Mouse (Mus musculus) testis, postnatal 10 days (tissue): ENCODE measurements around the gene Tprn.

Experiments used
- DNase-seq: peaks from one replicate; pipeline ENCODE4 v3.0.0; 2021; ENCODE audit warnings: low spot score

The Tprn gene

DNA sequence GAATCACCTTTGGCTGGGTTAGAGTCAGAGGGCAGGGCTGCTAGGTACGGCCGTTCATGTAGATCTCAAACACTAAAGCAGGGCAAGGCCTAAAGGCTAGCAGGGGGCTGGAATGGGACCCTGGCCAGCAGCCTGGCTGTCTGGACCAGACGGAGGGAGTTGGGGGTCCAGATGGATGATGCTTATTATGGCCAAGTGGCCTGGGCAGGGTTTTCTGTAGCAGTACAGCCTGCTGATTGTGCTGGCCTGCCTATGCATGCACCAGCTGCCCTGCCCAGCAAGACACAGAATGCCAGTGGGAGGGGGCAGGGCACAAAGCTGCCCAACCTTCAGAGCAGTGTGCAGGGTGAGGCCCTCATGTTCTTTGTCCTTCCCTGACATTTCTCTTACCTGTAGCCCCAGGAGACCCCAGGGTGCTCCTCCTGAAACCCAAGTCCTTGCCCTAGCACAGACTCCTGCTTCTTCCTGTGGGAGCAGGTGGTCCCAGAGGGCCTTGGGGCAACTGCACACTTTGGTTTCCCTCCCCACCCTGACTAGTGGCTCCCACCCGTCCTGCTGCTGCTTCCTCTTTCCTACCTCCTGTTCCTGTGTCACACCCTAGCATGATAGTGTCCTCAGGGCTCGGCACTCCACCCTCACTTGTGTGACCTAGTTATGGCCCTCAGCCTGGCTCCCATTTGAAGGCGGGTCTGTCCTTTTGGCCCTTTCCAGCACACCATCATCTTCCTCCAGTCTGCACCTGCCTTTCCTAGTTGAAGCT lies 3.7 kb downstream of the Tprn start:
- DNase-seq: no peak

DNA sequence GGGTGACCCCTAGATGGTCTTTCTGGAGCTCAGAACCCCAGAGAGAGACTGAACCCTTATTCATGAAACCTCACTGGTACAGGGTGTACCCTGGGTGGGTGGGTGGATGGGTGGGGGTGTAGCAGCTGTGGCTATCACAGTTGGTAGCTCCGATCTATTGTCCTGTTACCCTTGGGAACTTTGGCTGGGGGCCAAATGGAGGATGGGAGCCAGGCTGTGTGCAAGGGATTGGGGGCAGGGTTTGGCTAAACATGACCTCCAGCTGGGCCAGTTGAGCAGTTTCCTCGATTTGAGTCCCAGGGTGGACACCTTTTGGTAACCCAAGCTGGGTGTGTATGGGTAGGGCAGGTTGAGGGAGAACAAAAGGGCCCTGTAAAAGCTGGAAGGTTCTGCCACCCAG lies 4.3 kb downstream of the Tprn start:
- no peak for DNase-seq

DNA sequence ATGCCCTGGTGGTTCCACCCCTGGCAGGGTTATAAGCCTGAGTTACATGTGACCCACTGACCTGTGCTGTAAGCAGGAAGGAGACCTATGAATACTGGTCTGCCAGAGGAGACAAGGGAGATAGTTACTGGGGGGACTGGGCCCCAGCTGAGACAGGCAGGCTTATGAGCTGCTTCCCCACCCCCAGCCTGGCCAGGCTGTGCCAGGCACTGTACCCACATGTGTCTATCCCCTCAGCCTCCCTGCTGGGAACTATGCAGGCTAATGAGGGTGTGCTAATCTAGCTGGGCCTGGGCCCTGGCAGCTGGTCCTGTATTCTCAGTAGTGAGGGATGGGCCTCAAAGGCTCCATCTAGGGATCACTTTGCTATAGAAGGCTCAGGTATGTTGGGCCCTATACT lies 4.8 kb downstream of the Tprn start:
- DNase-seq: no peak

DNA sequence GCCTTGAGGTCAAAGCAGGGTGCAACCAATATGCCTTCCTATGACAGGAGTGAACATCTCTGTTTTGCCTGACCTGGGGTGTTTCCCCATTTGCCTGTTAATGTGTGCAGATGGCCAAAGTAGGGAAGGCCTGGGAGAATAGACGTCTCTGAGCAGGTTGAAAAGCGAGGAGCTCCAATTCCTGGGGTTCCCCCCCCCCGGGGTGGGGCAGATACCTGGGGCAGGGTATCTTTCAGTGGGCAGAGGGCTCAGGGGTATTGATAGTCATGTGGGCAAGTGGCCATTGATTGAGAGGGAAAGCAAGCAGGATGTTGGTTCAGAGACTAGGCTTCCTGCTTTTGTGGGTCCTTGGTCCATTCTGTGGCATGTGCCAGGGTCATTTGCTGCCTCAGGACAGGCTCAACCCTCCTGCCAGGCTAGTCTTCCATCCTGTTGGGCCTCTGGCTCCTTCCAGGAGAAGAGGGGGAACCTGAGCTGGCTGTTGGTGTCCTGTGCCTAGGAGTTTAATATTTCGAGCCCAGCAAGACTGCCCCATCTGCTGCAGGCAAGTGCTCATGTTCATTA lies 5.4 kb downstream of the Tprn start:
- no peak for DNase-seq

DNA sequence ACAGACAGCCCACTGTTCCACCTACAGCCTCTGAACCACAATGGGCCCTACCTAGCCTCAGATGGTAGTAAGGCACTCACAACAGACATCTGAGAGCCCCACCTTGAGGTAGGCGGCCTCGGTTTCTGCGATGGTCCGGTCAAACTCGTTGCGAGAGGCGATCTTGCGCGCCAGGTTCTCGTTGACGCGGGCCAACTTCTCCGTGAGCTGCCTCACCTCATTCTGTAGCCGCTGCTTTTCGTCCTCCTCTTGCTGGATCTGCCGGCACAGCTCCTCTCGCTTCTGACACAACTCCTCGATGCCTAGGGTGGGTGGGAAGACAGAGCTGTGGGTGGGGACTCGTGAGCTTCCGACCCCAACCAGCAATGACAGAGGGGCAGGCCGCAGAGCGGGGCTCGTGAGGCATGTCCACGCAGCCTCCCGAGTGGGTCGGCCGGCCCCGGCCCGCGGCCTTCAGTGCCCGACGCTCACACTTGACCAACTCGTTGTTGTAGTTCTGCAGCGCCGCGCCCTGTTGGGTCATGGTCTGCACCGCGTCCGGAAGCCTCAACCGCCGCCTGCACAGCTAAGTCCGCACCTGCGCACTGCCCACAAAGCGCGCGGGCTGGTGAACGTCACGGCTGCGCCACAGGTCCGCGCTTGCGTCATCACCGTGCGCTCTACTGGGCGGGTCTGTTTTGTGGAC lies 9.6 kb downstream of the Tprn start, which contains the start of the genes Ssna1 and Anapc2:
Gene Ssna1 (minus strand): TSS at position 612 of the 685 bp plus-strand sequence.
Gene Anapc2 (plus strand): TSS at position 652 of the 685 bp plus-strand sequence.
- DNase-seq: peak; percentile 99

DNA sequence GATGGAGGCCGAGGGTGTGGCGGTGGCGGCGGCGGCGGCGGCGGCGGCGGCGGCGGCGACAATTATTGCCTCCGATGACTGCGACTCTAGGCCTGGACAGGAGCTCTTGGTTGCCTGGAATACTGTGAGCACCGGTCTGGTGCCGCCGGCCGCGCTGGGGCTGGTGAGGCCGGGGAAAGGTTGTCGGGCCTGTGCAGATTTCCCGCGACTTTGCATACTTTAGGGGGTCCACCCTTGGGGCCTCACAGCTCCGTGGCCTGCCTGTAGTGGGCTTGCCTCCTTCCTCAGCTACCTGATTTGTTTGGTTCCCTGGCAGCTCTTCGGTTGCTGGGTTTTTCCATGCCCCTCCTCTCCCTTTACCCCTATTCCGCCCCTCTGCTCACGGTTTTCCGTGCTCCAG lies 10.1 kb downstream of the Tprn start:
- DNase-seq: no peak

DNA sequence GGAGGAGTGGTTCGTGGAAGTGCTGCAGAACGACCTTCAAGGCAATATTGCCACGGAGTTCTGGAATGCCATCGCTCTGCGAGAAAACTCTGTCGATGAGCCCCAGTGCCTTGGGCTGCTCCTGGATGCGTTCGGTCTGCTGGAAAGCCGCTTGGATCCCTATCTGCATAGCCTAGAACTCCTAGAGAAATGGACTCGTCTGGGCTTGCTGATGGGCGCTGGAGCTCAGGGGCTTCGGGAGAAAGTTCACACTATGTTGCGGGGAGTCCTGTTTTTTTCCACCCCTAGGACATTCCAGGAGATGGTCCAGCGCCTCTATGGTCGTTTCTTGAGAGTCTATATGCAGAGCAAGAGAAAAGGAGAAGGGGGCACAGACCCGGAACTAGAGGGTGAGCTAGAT lies 10.6 kb downstream of the Tprn start:
- no peak for DNase-seq

DNA sequence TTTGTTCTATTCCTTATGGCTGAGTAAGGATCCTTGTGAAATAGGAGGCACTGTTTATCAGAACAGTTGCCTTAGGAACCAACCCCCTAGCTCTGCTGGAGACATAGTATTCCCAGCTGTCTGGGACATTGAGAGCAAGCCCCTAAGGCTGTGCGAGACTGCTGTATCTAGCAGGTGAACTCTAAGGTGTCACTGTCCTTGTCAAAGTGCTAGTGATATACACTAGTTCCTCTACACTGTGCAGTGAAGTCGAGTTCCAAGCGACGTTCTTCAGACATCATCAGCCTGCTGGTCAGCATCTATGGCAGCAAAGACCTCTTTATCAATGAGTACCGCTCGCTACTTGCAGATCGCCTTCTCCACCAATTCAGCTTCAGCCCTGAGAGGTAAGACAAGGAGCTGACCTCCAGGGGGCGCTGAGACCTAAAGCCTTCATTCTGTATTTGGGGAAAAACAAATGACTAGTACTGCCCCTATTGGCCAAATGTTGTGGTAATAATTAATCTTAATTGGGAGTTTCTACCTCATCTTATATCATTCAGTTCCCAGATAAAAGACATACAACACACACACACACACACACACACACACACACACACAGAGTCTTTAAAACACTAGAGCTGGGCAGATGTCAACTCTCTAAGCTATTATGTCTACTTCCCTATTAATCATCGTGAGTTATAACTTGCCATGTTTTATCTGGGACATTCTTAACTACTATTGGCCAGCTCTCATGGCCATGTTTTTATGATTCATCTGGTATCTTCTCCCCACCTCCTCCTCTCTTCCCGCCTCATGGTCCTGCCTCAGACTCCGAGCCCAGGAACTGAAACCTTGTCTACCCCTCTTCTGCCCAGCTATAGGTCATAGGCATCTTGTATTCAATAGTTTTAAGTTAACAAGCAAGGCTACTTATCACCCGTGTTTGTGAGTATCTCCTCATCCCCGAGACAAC lies 16.8 kb downstream of the Tprn start:
- DNase-seq: peak; percentile 91

DNA sequence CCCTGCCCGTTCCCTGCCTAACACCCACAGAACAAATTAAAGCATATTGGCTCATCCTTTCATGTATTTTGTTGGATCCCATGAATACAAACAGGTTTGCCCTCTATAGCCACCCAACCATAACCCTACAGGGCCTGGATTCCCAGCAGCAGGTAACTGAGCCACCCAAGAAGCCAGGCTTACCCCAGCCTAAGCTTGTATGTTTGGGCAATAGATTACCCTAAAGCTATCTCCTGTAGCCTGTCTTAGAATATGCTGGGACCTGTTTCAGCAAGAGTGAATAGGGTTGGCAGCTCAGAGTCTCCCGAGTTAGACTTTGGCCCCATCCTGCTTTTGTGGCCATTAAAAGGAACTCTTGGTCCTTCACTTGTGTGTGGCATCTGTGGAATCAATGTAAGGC lies 23.1 kb downstream of the Tprn start:
- DNase-seq: no peak

DNA sequence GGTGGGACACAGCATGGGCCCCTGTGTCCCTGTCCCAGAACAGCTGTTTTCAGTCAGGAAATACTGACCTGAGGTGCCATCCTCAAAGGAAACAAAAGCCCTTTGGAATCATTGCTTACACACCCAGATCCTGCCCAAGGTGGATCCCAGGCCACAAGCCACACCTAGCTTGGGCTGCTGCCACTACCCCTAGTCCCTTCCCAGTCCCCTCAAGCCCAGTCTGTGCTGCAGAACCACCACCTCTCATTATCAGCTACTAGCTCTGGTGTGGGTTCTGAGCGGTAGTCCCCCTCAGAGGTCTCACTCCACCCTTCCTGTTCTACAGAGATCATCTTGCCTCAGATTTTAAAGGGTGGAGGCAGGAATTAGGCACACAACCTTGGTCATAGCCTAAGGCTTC lies 23.9 kb downstream of the Tprn start:
- no peak for DNase-seq

DNA sequence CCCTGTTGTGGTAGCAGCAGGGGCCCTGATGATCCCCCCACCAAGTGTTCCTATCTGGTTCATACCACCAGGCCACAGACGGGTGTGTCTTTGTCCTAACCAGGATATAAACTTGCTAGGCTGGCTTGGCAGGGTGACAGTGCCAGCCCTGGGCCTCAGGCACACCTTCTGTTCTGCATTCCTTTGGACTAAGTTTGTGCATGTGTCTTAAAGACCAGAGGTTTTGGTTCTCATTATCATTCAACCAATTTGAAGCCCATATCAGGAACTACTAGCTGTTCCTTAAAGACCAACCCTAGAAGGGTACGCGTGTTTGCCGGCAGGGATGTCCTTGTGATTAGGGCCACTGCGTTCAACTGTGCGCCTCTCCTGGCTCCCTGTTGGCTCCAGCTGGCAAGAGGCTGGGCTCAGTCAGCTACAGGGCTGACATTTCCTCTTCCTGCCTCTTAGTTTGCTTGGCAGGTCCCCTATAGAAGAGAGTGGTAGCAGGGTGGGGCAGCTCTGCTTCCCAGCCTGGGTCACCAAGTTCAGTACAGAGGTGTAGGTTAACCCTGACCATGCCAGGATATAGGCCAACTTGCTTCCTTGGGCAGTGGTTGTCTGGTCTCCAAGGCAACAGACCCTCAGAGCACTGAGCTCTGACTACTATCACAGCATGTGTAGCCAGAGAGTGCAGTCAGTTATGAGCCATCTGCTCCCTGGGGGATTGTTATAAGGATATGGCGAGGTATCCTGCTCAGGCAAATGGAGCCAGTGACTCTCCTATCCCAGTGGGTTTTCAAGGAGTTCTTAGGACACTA lies 24.6 kb downstream of the Tprn start:
- DNase-seq: no peak

DNA sequence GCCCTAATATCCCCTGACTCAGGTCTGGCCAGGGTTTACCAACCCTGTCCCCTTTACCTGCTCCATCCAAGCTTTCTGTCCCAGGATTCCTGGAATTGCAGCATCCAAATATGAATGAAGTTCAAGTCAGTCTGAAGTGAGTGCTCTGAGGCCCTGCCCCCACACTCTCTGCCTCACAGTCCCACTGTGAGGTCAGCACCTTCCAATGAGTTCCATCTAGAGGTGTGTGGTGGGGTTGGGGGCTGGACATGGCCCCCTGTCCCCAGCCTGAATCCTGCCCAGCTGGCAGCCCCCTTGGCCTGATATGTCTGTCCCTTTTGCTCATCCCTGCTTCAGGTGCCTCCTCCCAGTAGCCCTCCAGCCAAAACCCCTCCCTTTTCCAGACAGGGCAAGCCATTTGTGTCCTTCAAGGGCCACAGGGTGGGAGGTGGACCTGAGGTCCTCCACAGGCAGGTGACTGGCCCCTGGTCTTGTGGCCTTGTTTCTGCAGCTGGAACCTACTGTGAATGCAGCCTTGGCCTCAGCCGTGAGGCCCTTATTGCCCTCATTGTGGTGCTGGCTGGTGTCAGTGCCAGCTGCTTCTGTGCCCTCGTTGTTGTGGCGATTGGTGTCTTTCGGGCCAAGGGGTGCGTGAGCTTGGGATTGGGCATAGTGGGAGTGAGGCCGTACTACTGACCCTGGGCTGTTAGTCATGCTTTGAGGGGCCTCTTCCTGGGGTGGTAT lies 25.7 kb downstream of the Tprn start, which contains the start of gene Tmem210:
Gene Tmem210 (plus strand): TSS at position 219 of the 723 bp plus-strand sequence.
- no peak for DNase-seq

DNA sequence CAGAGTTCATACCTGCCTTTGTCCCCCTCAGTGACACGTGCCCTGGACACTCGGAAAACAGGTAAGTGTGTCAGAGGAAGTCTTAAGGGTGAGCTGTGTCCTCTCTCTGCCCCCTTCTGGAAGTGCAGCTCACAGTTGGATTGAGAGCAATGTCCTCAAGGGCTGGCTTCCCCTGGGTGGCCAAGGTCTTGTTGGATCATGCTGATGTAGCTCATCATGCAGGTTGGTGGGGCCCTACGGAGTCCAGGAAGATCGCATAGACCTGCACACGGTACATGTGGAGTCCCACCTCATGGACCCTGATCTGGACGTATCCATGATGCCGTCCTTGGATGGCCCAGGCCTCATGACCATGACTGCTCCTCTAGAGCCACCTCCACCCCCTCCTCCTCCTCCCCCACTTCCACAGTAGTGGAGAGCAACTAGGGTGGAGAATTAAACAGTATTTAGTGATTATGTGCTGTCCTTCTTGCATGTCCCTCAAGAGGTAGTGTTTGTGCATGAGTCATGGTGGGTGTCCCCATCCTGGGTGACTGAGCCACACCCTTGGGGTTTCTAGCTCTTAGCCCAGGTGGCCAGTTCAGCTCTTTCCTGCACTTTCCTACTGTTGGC lies 26.4 kb downstream of the Tprn start:
- DNase-seq: no peak

DNA sequence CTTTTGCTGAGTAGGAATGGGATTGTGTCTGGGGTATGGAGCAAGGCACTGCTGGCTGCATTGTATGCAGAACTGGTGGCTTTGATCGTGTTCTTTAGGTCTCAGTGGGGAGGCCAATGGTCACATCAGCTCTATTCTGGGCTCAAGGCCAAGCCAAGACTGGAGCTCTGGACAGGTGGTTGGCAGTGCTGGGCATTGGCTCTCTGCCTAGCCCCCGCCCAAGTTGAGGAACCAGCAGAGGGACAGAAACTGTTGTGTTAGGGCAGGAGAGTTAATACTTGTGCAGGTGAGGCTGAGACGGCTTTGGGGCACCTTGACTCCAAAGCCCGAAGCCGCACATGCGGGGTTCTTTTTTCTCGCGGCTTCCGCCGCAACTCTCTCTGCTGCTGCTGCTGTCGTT lies 27.2 kb downstream of the Tprn start, which contains the start of gene Lrrc26:
Gene Lrrc26 (plus strand): TSS at position 265 of the 400 bp plus-strand sequence.
- DNase-seq: peak; percentile 46

DNA sequence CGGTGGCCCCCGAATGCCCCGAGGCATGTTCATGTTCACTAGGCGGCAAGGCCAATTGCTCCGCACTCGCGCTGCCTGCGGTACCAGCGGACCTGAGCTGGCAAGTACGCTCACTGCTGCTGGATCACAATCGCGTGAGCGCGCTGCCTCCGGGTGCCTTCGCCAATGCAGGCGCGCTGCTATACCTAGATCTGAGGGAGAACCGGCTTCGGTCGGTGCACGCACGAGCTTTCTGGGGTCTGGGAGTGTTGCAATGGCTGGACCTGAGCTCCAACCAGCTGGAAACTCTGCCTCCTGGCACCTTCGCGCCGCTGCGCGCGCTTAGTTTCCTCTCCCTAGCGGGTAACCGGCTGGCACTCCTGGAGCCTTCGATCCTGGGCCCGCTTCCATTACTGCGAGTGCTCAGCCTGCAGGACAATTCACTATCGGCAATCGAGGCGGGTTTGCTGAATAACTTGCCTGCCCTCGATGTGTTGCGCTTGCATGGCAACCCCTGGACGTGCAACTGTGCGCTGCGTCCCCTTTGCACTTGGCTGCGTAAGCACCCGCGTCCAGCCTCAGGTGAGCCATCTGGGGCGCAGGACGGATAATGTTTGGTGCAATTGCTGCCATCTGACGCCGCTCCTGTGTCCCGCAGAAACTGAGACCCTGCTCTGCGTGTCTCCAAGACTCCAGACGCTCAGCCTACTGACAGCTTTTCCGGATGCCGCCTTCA lies 27.8 kb downstream of the Tprn start:
- DNase-seq: peak; percentile 46

DNA sequence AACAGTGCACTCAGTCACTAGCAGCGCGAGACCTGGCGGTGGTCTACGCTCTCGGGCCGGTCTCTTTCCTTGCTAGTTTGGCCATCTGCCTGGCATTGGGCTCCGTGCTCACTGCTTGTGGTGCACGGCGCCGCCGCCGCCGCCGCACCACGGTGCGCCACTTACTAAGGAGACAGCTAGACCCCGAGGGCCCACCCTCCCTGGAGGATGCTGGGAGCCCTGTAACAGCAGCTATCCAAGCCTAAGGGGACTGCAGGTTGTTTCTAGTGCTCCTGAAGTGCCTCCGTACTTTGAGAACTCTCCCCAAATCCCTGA lies 28.4 kb downstream of the Tprn start:
- no peak for DNase-seq

DNA sequence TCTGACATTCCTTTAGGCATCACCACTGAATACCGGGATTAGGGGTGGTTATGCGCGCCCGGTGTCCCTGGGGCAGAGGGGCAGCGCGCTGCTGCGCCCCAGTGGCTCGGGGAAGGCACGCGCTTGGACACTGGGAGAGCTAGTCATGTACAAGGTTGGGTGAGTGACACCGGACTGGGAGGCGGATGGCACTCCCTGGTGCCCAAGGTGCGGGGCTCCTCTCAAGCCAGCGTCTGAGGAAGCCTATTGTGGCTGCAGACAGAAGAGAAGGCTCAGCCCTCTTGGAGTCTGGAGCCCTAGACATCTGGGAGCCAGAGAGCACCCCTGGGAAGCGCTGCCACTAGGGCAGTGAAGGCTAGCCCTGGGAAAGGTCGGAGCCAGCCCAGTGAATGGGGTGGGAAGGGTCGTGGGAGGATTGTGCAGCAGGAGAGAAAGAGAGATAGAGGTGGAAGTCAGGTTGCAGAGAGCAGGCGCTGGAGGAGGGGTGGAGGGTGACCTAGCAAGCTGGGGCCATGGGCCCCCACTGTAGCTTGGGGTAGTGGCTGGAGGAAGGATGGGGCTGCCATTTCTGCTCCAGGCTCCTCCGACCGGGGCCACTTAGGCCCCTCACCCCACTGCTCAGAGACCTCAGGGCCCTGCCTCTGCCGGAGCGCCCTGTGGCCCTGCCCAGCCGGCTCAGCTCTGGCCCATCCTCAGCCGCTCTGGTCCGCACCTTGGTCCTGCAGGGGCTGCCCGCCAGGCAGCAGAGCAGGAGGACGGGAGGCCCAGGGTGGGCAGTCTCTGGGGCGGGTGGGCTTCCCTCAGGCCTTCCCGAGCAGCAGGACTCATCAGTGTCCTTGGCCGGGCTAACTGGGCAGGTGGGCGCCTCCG lies 29.0 kb downstream of the Tprn start:
- DNase-seq: no peak

DNA sequence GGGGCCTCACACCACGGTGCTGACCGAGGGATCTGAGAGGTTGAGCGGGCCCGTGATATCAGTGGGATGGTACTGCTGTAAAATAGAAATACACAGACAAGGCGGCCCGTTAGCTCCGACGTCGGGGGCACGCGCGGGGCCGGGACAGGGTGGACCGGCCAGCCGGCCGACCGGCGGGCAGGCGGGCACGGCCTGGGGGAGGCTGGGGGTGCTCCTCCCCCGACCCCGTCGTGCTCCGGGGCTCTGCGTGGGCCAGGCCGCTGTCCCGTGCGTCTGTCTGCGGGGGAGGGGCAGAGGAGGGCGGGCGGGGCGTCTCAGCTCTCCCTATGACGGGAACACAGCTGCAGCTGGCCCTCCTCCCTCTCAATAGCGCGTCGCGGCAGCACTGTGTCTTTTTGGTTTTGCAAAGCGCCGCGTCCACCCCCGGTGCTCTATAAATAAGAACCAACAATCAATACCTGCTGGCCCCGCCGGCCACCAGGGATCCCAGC lies 29.7 kb downstream of the Tprn start:
- DNase-seq: no peak
